Mouse (Mus musculus) kidney, adult 8-10 months (tissue): ENCODE measurements at regions not wholly inside any gene's neighbourhood (a gene's known extent, or its start where the extent isn't known, plus 50 kb on each side); places are given as distances from the start of the nearest gene placed in this dataset.
"Not testable (repeated sequence)": the region's sequence is repeated elsewhere in the genome, so short reads cannot be mapped to it uniquely, and the experiment has no call there.

Experiments
- DNase-seq, 2 experiments: peaks; one replicate each; pipeline ENCODE4 v3.0.0; 2022

- DNase-seq, result no peak
These were observed 533.1 kb downstream of the Shisa9 start for GRCm38 (mm10) chr16:12516834-12517685.

- no peak for DNase-seq
These were observed 534.4 kb downstream of the Shisa9 start for GRCm38 (mm10) chr16:12518264-12518663.

GRCm38 (mm10) chr16:12521711-12522476, 538.0 kb downstream of the Shisa9 start:
- DNase-seq, result no peak

- no peak for DNase-seq
These were observed 561.0 kb upstream of the Ercc4 start for GRCm38 (mm10) chr16:12548462-12548861.

GRCm38 (mm10) chr16:12588889-12589288, 520.6 kb upstream of the Ercc4 start:
- DNase-seq, result no peak

- no peak for DNase-seq
These were observed 501.2 kb upstream of the Ercc4 start for GRCm38 (mm10) chr16:12608259-12608658.

- DNase-seq, result no peak
These were observed 498.4 kb upstream of the Ercc4 start for GRCm38 (mm10) chr16:12611106-12611505.

GRCm38 (mm10) chr16:12617781-12618180, 491.7 kb upstream of the Ercc4 start:
- no peak for DNase-seq

GRCm38 (mm10) chr16:12632533-12632932, 477.0 kb upstream of the Ercc4 start:
- no peak for DNase-seq

GRCm38 (mm10) chr16:12638971-12639640, 470.4 kb upstream of the Ercc4 start:
- no peak for DNase-seq

GRCm38 (mm10) chr16:12643053-12643452, 466.4 kb upstream of the Ercc4 start:
- no peak for DNase-seq

GRCm38 (mm10) chr16:12644621-12645020, 464.9 kb upstream of the Ercc4 start:
- DNase-seq, result no peak

- DNase-seq, result no peak
These were observed 457.3 kb upstream of the Ercc4 start for GRCm38 (mm10) chr16:12652180-12652579.

GRCm38 (mm10) chr16:12673656-12674055, 435.8 kb upstream of the Ercc4 start:
- DNase-seq, result not testable (repeated sequence)

GRCm38 (mm10) chr16:12681474-12681873, 428.0 kb upstream of the Ercc4 start:
- no peak for DNase-seq

GRCm38 (mm10) chr16:12685816-12686215, 423.7 kb upstream of the Ercc4 start:
- no peak for DNase-seq

- DNase-seq, result no peak
These were observed 417.7 kb upstream of the Ercc4 start for GRCm38 (mm10) chr16:12691776-12692175.

GRCm38 (mm10) chr16:12692739-12693292, 416.7 kb upstream of the Ercc4 start:
- DNase-seq, result no peak

GRCm38 (mm10) chr16:12693346-12693745, 416.1 kb upstream of the Ercc4 start:
- no peak for DNase-seq

GRCm38 (mm10) chr16:12694646-12695045, 414.8 kb upstream of the Ercc4 start:
- DNase-seq, result no peak

GRCm38 (mm10) chr16:12696939-12697621, 412.4 kb upstream of the Ercc4 start:
- no peak for DNase-seq

- no peak for DNase-seq
These were observed 409.9 kb upstream of the Ercc4 start for GRCm38 (mm10) chr16:12699557-12699956.

GRCm38 (mm10) chr16:12700088-12700487, 409.4 kb upstream of the Ercc4 start:
- DNase-seq, result no peak
